Mouse (Mus musculus) adrenal gland, postnatal 10 days (tissue): ENCODE results near the gene Aak1. TPM values are rescaled to one million over a fixed set of nuclear protein-coding genes. Genes with fewer than 3 reads are reported as not detected.

Source experiments
- DNase-seq: peaks from one replicate; pipeline ENCODE4 v3.0.0; 2021; ENCODE audit warnings: mixed read lengths
- total RNA-seq, 2 experiments: library from RNA; stranded (reverse); gene quantifications; 2 replicates each; pipeline ENCODE4 v1.2.3; 2021

The Aak1 gene
- total RNA-seq, 2 experiments from 2014 or later, result 63.1 to 69.5 TPM

DNA sequence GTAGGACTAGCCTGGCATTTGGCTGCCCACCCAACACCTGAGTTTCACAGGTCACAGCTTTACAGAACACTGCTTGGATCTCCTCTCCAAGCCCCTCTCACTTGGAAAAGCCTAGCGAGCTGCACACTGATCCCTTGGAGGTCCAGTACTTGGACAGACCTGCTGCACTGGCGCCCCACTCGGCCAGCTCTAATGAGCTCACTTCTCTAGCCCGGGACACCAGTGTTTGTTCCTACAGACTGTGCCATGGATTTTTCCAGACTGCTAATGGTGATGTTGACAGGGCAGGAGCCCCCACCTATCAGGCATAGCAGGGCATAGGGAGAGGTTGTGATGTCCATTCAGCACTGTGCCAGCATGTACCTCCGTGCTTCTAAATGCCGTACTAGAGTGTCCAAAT is 48.2 kb downstream of the Aak1 start:
- no peak for DNase-seq

DNA sequence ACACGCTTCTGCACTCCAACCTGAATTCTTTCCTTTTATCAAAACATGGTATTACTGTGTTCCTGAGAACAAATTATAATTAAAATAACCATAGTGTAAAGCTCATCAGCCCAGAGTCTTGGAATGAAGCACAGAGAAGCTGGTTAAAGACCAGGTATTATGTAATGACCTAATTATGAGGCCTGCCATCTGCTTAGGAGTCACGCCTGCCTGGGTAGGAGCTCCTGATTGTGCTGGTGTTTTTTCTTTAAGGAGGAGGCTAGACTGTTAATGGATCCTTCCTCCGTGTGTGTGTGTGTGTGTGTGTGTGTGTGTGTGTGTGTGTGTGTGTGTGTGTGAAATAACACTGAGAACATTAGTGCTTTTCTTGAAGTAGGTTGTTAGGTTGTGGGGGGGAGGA is 49.7 kb downstream of the Aak1 start:
- no peak for DNase-seq

DNA sequence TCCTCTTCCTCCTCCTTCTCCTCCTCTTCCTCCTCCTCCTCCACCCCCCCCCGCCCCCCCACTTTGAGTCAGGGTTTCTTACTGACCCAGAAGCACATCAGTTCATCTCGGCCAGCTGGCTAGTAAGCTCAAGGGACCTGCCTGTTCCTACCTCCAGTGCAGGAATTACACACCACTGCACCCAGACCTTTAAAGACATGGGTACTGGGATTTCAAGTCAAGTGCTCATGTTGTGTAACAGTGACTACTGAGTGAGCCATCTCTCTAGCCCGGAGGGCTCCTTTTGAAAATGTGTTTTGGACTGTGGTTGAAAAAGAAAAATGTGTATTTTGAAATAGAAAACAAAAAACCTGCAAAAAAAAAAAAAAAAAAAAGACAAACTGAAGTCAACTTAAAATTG is 50.6 kb downstream of the Aak1 start:
- DNase-seq, result no peak

DNA sequence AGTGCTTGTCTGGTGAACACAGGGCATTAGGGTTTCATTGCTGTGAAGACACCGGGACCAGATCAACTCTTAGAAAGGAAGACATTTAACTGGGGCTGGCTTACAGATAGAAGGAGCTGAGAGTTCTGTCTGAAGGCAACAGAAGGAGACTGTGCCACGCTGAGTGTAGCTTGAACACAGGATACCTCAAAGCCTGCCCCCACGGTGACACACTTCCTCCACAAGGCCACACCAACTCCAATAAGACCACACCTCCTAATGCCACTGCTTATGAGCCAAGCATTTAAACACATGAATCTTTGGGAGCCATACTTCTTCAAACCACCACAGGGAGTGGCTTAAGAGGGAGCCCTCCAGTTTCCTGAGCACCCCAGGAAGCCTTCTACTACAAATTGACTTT is 51.2 kb downstream of the Aak1 start:
- DNase-seq, result no peak

DNA sequence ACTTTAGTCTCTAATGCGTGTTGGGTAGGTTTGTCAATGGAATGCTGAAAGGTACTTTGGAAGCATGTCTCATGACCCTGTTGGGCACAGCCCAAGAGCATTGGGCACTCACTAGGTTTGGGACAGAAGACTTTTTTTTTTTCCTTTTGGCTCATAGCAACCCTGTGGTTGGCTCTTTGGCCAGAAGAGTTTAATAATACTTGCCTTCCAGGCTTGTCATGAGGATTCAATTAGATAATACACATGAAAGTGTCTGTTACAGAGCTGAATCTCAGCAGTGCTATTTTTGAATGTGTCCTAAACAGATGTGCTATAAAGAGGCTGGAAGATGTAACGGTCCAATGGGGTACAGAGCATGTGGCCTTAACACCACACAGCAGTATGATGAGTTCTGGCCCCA is 56.2 kb downstream of the Aak1 start:
- DNase-seq, result peak; percentile 29

DNA sequence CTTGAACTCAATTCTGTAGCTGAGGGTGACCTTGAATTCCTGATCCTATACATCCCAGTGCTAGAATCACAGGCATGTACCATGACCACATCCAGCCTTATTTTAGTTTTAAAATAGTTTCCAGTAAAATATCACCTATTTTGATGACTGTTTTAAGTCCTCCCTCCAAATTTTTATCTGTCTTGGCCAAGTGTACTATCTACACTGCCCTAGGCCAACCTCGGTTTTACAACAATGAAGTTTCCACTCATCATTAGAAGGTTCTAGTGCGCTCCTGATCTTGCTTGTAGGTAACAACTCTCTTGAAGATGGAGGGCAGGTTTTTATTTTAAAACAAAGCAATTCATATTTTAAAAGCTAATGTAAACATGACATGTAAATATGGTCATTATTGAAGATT is 57.9 kb downstream of the Aak1 start:
- no peak for DNase-seq

DNA sequence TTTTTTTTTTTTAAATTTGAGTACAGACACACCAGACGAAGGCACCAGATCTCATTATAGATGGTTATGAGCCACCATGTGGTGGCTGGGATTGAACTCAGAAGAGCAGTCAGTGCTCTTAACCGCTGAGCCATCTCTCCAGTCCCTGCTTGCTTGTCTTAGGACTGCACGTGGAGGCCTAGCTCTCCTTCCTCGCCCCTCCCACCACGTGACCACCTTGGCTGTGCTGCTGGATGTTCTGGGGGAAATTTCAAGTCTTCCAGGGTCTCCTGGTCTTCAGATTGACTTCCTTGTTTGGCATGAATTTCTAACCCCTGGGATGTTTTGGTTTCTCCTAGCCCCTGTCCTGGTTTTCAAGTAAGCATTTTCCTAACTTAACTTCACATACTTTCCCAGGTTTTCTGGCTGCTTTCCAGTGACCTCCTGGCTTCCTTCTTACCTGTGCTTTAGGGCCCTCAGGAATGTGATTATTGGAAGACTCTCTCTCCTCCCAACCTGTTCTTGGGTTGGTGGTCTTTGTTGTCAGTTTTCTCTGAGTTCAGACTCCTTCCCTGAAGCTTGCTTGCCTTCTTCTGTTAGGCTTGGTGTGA is 59.3 kb downstream of the Aak1 start:
- DNase-seq, result no peak

DNA sequence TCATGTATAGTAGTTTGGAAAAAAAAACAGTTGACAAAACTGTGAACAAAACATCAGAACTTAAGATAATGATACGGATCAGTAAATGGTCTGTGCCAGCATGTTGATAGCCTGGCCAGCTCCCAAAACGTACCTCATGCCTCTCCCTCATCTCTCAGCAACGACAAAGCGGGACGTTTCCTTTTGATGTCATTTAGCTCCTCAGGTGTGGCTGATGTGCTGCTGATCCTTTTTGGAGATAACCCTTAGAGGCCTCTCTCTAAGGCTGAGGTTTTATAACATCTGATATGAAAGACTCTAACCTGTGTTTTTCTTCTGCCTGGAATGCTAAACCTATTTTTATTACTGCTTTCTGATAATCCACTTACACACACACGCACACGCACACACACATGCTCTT is 60.6 kb downstream of the Aak1 start:
- DNase-seq, result no peak

DNA sequence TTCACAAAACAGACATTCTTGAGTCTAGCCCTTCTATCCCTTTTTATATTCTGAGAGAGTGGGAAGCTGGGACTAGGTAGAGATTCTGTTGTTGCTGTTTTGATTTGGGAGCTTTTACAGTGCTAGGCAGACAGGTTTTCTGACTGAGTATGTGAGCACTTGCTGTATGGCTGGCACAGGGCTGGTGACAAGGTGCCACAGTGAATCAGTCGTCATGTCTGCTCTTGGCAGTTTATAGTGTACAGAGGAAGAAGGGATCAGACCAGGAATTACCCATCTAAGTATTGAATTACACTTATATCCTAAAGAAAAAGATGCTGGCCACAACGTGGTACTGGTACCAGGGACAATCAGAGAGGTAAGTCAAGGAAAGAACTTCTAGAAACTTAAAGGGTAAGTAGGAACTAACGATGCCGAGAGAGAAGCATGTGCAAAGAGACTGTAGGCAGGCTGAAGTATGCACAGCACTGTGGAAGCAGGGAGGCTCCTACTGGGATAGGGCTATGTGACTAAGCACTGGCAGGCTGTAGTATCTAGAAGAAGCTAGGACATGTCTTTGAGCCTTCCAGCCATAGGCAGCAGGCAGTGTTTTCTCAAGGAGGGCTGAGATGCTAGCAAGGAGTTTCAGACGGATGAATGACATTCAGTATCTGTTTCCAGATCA is 67.0 kb downstream of the Aak1 start:
- no peak for DNase-seq

DNA sequence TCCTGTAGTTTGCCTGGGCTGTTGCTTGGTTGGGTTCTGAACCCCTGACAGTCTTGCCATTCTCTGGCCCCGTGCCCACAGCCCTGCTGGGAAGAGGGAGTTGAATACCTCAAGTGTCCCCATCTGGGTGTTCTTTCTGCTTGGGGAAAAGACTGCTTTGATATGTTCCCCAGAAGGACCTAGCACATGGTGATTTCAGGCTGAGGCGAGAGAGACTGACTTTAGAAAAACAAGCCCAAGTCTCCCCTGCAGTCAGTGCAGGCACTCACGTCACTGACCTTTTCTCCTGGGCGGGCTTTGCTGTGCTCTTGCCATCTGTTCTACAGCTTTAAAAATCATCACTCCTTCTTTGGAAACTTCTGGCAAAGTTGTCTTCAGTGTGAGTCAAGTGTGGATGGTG is 67.9 kb downstream of the Aak1 start:
- DNase-seq, result peak; percentile 17

DNA sequence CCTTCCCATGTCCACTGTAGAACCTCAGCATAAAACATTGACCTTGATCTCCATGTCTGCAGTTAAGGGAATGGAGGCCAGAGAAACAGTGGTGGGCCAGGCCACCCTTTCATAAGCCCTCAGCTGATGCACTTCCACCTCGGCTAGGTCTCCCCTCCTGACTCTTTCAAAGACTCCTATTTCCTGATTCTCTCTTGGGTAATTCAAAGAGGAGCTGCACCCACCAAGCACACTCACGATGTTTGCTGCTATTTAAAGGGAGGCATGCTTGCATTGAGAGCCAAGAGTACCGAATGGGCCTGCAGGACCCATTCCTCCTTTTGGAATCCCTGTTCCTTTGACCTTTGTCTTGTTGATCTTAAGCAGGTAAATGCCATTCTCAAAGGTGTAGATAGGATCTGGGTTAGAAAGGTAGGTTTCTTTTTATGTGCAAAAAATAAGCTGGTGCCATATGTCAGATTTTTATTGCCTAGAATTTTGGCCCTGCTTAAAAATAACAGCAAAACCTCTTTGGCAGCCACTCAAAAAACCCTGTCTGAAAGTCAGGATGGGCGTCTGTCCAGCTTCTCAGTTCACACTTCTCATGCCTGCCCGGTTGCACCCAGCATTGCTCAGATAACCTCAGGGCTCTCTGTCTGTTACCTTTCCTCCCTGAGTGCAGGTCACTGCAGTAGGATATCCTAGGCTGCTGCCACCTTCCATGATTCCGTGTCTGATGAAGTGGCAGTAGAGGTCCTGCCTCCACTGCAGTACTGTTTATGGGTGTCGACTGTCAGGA is 68.9 kb downstream of the Aak1 start:
- peak; percentile 68 for DNase-seq

DNA sequence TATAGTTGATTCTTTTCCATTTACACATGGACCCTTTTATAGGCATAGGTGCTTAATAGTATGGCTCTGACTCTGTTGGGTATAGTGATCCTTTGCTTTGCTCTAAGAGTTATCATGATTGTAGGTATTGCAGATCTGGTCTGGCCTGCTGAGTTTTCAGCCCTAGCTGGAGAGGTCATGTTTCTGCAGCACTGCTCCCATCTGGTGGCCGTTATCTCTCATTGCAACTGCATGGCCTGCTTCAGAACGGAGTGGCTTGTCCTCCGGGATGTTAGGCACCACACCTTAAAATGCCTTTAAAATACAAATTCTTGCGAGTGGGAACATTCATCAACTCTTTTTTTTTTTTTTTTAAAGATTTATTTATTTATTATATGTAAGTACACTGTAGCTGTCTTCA is 72.6 kb downstream of the Aak1 start:
- peak; percentile 75 for DNase-seq

DNA sequence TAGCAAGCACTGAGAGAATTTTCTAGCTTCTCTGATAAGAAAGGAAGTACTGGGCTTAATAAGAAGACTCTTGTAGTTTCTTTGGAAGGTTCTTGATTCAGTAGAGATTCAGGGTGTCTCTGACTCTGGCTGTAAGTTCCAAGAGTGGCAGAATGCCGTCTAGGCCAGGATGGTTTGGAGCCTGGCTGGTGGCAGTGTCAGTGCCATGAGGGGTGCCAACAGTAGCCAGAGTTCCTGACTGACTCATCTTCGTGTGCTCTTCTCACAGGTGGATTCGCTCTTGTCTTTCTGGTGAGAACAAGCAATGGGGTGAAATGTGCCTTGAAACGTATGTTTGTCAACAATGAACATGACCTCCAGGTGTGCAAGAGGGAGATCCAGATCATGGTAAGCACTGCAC is 75.4 kb downstream of the Aak1 start:
- no peak for DNase-seq

DNA sequence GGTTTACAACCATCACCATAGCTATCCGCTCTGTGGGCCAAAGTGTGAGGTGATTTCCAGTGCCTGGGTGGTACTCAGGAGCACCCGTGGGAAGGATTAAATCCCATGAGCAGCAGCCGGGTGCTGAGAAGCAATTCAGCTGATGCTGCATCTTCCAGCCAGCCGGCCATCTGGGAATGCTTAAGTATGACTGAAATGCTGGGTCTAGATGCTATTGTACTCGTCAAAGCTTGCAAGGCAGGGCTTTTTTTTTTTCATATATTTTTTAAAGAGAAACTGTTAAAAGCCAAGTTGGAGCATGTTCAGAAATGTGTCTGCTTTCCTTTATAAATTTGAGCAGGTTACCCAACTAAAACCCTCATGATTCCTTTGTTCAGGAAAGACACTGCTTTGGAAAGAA is 85.2 kb downstream of the Aak1 start:
- DNase-seq, result no peak

DNA sequence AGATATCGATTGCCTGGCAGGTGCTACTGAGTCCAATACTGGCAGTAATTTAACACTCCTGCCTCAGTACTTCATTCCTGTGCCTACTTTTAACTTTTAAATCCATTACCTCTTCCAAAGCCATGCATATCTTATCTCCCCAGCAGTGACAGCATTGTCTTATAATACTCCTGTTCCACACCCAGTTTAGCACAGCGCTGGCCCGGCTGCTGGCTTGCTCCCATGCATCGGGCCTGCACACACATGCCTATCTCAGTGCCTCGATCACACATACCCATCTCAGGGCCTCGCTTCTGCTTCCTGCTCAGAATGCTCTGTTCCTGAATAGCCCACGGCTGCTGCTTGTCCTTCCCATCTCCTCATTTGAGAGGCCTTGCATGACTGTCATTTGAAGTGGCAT is 90.5 kb downstream of the Aak1 start:
- no peak for DNase-seq

DNA sequence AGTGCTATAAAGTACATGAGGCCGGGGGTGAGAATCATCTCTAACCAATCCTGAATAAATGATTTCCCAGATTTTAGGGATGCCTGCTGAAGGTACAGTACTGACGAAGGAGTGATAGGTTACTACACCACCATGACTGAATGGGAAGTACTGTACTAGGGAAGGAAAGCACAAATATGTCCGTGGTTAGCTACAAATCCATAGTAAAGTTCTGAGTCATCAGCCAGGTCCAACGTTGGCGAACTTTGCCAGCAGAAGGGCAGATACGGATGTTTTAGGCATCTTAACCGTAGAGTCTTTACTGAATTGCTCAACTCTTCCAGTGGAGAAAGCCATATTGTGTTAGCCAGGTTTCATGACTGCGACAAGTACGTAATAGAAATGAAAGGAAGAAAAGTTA is 91.6 kb downstream of the Aak1 start:
- no peak for DNase-seq

DNA sequence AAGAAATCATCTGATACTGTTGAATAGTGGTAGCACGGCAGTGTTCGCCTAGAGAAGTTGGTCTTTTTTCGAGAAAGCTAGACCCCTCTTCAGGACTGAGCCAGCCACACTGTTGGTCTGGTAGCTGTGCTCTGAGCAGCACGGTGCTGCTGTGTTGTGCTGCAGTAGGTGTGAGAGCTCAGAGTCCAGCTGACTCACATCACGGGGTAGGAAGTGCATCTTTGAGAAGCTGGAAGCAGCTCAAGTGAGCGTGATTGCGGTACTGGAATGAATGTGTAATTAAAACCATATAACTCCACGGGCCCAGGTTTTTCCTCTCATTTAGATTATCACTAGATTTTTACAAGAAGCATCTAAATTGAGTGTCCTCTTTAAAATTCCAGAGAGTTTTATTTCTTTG is 97.8 kb downstream of the Aak1 start:
- no peak for DNase-seq

DNA sequence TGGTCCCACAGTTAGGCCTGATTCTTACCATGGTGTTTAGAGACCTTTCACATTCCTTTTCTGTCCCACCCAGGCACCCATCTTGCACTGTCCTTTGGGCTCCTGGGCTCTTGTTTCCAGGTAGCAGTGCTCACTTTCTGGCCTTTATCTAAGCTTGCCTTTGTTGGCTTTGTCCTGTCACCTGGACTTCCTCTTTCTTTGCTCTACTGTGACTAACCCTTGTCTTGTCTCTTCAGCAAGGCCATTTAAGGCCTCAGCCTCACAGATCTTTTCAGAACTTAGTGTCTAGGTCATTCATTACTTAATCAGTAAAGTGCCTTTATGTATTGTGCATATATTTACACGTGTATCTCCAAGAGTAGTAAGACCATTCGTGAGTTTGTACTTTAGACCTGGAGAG is 99.4 kb downstream of the Aak1 start:
- no peak for DNase-seq

DNA sequence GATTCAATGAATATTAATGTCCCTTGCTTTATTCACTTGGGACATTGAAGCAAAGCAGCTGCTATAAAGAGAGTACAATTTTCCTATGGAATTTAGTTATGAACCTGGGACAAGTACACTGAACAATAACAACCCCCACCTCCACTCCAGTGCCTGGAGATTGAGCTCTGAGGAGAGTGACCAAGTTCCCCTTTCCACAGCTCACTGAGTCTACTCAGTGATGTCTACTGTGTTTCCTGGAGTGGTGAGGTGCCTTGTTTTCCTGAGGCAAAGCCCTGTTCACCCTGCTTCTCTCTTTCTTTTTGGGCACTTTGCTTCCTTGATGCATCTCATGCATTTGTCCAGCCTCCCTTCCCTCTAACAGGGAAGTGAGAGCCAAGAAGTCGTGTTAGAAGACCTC is 100.8 kb downstream of the Aak1 start:
- no peak for DNase-seq

DNA sequence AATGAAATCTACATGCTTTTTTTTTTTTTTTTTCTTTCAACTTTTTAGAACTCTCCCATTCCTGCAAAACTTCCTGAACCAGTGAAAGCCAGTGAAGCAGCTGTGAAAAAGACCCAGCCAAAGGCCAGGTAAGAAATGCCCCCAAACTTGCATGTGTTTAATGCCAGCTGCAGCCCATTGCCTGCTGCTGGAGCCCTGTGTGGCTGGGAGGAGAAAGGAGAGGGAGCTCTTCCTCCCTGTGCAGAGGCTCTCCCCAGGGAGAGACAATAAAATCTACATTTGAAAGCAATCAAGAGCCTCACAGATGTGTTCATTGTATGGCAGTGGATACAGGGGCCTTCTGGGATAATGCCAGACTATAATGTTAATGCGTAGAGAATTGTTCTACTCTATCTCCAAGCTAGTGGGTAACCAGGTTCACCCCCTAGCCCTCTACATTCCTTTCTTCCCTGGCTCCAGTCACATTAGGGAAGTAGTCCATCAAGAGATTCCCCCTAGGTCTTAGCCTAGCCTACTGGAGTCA is 101.5 kb downstream of the Aak1 start:
- DNase-seq, result no peak

DNA sequence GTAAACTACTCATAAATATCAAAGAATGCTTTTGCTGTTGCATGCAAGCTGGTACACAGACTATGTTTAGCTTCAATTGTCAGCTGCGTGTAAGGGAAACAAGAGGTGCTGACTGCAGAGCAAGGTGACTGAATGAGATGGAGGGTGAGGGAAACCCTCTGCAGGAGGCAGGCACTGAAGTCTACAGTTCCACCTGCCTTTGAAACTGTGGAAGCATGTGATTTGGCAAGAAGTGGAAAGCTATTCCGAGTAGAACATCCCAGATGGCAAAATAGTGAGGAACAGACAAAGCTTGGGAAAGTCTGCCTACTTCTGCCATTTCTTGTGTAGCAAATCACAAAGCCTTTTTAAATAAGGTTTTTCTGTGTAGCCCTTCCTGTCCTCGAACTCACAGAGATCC is 106.4 kb downstream of the Aak1 start:
- no peak for DNase-seq

DNA sequence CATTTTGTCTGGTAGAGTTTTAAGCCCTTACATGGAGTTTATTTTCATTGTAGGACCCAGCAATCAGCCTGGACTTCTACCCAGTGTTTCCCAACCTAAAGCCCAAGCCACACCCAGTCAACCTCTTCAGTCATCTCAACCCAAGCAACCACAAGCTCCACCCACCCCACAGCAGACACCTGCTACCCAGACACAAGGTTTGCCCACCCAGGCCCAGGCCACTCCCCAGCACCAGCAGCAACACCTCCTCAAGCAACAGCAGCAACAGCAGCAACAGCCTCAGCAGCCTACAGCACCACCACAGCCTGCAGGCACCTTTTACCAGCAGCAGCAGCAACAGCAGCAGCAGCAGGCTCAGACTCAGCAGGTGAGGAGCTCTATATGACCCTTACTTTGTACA is 106.9 kb downstream of the Aak1 start:
- no peak for DNase-seq

DNA sequence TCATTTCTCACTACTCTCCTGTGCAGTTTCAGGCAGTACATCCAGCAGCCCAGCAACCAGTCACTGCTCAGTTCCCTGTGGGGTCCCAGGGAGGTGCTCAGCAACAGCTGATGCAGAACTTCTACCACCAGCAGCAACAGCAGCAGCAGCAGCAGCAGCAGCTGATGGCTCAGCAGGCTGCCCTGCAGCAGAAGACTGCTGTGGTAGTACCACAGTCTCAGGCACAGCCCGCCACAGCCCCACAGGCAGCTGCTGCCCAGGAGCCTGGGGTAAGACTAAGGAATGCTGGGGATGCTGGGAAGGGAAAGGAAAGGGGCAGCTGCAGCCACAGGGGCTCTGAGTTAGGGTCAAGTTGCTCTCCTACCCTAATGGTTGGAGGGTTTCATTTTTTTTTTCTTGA is 109.7 kb downstream of the Aak1 start:
- no peak for DNase-seq
